Mouse (Mus musculus): ENCODE measurements around the gene Map3k21.
A peak's percentile ranks its signal among the peaks of the same experiment; 100 is the strongest.

Map3k21 gene

GRCm38 (mm10) chr8:125914386-125914785 is 4.1 kb downstream of the Map3k21 start:
- DNase-seq (ENCODE audit: low read depth, low spot score), result no peak

- DNase-seq (ENCODE audit: low read depth, low spot score), result no peak
These were observed 6.8 kb downstream of the Map3k21 start for GRCm38 (mm10) chr8:125917013-125917412.

GRCm38 (mm10) chr8:125918719-125919118 is 8.5 kb downstream of the Map3k21 start:
- DNase-seq (ENCODE audit: low read depth, low spot score), result no peak

- DNase-seq (ENCODE audit: low read depth, low spot score), result no peak
These were observed 9.3 kb downstream of the Map3k21 start for GRCm38 (mm10) chr8:125919560-125919959.

- no peak for DNase-seq (ENCODE audit: low read depth, low spot score)
These were observed 10.0 kb downstream of the Map3k21 start for GRCm38 (mm10) chr8:125920281-125920680.

- DNase-seq (ENCODE audit: low read depth, low spot score), result no peak
These were observed 10.5 kb downstream of the Map3k21 start for GRCm38 (mm10) chr8:125920761-125921160.

GRCm38 (mm10) chr8:125922333-125922732 is 12.1 kb downstream of the Map3k21 start:
- DNase-seq (ENCODE audit: low read depth, low spot score), result no peak

- no peak for DNase-seq (ENCODE audit: low read depth, low spot score)
These were observed 16.4 kb downstream of the Map3k21 start for GRCm38 (mm10) chr8:125926636-125927035.

- no peak for DNase-seq (ENCODE audit: low read depth, low spot score)
These were observed 20.2 kb downstream of the Map3k21 start for GRCm38 (mm10) chr8:125930276-125931046.

GRCm38 (mm10) chr8:125931822-125932221 is 21.6 kb downstream of the Map3k21 start:
- no peak for DNase-seq (ENCODE audit: low read depth, low spot score)

- peak; percentile 37 for DNase-seq (ENCODE audit: low read depth, low spot score)
These were observed 25.4 kb downstream of the Map3k21 start for GRCm38 (mm10) chr8:125935649-125936048.

GRCm38 (mm10) chr8:125944511-125944910 is 34.3 kb downstream of the Map3k21 start:
- no peak for DNase-seq (ENCODE audit: low read depth, low spot score)

GRCm38 (mm10) chr8:125948696-125949308 is 38.6 kb downstream of the Map3k21 start:
- DNase-seq (ENCODE audit: low read depth, low spot score), result no peak

- peak; percentile 85 for DNase-seq (ENCODE audit: low read depth, low spot score)
These were observed 40.0 kb downstream of the Map3k21 start for GRCm38 (mm10) chr8:125950007-125950940.

- DNase-seq (ENCODE audit: low read depth, low spot score), result peak; percentile 15
These were observed 45.4 kb downstream of the Map3k21 start for GRCm38 (mm10) chr8:125955671-125956070.

GRCm38 (mm10) chr8:125956796-125957195 is 46.5 kb downstream of the Map3k21 start:
- no peak for DNase-seq (ENCODE audit: low read depth, low spot score)

- no peak for DNase-seq (ENCODE audit: low read depth, low spot score)
These were observed 47.2 kb downstream of the Map3k21 start for GRCm38 (mm10) chr8:125957226-125957993.

- DNase-seq (ENCODE audit: low read depth, low spot score), result no peak
These were observed 47.7 kb downstream of the Map3k21 start for GRCm38 (mm10) chr8:125957994-125958368.

- DNase-seq (ENCODE audit: low read depth, low spot score), result no peak
These were observed 49.1 kb downstream of the Map3k21 start for GRCm38 (mm10) chr8:125959363-125959771.

GRCm38 (mm10) chr8:125960037-125960436 is 49.8 kb downstream of the Map3k21 start:
- DNase-seq (ENCODE audit: low read depth, low spot score), result no peak

- no peak for DNase-seq (ENCODE audit: low read depth, low spot score)
These were observed 51.5 kb downstream of the Map3k21 start for GRCm38 (mm10) chr8:125961790-125962189.

Measured in retina, adult 2 months (tissue).